In genomic region chr17:11397678-11398077, GRCm38 (mm10) we compare ENCODE assay signal across 17 mouse cellular contexts.
"Had no signal": no experiment of that assay in that cellular context is flagged by ENCODE, and none has a peak within 500 bp of the region (broad histone marks: within the 10 kb centered on the region; RNA-seq: fewer than 3 reads in every experiment).

No protein-coding gene starts in this region.

- H3K4me2 ChIP-seq: kidney, embryonic 15.5 days; liver, embryonic 13.5 days; neural tube, embryonic 13.5 days had no signal

- H3K9me3 ChIP-seq: kidney, embryonic 15.5 days; liver, embryonic 13.5 days; neural tube, embryonic 13.5 days had no signal

- DNase-seq: kidney, adult 8-10 months; kidney, postnatal 10 days; kidney, postnatal 36 days; layer of hippocampus, postnatal 36 days; liver, embryonic 13.5 days; lung, adult 2 months; lung, postnatal 14 days; right cerebral cortex, adult 18-20 months; thymus, postnatal 25 days had no signal

- H3K36me3 ChIP-seq: kidney, embryonic 15.5 days; liver, embryonic 13.5 days; neural tube, embryonic 13.5 days had no signal

- H3K4me3 ChIP-seq: kidney, embryonic 15.5 days; left cerebral cortex, adult 2 months; liver, embryonic 13.5 days; myocyte; neural tube, embryonic 13.5 days had no signal

- H3K27me3 ChIP-seq: kidney, embryonic 15.5 days; liver, embryonic 13.5 days; neural tube, embryonic 13.5 days had no signal

- H3K4me1 ChIP-seq: liver, embryonic 13.5 days; neural tube, embryonic 13.5 days had no signal

- H3K27ac ChIP-seq: kidney, embryonic 15.5 days; left cerebral cortex, adult 2 months; liver, embryonic 13.5 days; macrophage; neural tube, embryonic 13.5 days; stomach, postnatal 0 days had no signal

- ATAC-seq: intestine, postnatal 0 days; midbrain, embryonic 16.5 days had no signal

- H3K9ac ChIP-seq: kidney, embryonic 15.5 days; liver, embryonic 13.5 days; neural tube, embryonic 13.5 days had no signal
